In genomic region chr12:112830141-112830540, GRCm38 (mm10) we compare ENCODE assay signal across 9 mouse cellular contexts. TPM values are rescaled to one million over a fixed set of nuclear protein-coding genes. Genes with fewer than 3 reads are reported as not detected.
DNase-seq lines count a peak whose midpoint lies in the region; ATAC-seq and TF ChIP-seq lines count a peak whose summit lies in the region.
"Had no signal": no experiment of that assay in that cellular context is flagged by ENCODE, and none has a peak within 500 bp of the region (broad histone marks: within the 10 kb centered on the region; RNA-seq: fewer than 3 reads in every experiment).

No protein-coding gene starts in this region.

- ATAC-seq in forebrain, embryonic 11.5 days (replicated peaks; ENCODE audit: low FRiP score), result no peak
- no peak for ATAC-seq in liver, embryonic 12.5 days
- ATAC-seq in activated CD4-positive, CD25-positive, alpha-beta regulatory T cell, adult 4 months, result no peak

- peak overlapping the region; percentile 83 for H3K9ac ChIP-seq in forebrain, embryonic 11.5 days (ENCODE audit: low read length)
- H3K9ac ChIP-seq in liver, embryonic 12.5 days, result peak overlapping the region; percentile 75

- no peaks in the 10 kb centered on the region for H3K9me3 ChIP-seq in heart, embryonic 10.5 days
- H3K9me3 ChIP-seq in forebrain, embryonic 11.5 days (ENCODE audit: control insufficient read depth, low read length), result no peaks in the 10 kb centered on the region
- no peaks in the 10 kb centered on the region for H3K9me3 ChIP-seq in liver, embryonic 12.5 days (replicated peaks)

- peak overlapping the region; percentile 75 for H3K4me2 ChIP-seq in forebrain, embryonic 11.5 days (ENCODE audit: low read depth, low read length, severe bottlenecking)
- H3K4me2 ChIP-seq in liver, embryonic 12.5 days, result peak overlapping the region; percentile 79

- H3K4me3 ChIP-seq in heart, embryonic 10.5 days, result peak overlapping the region; percentile 94
- H3K4me3 ChIP-seq in C2C12 (ENCODE audit: insufficient read depth, poor library complexity, severe bottlenecking), result peak overlapping the region; percentile 97
- peak overlapping the region; percentile 68 for H3K4me3 ChIP-seq in forebrain, embryonic 11.5 days (ENCODE audit: low read depth, low read length)
- H3K4me3 ChIP-seq in liver, embryonic 12.5 days, result peak overlapping the region; percentile 93

- H3K4me1 ChIP-seq in heart, embryonic 10.5 days, result peaks cover 37% of the 10 kb centered on the region
- peaks cover 19% of the 10 kb centered on the region for H3K4me1 ChIP-seq in forebrain, embryonic 11.5 days (replicated peaks; ENCODE audit: control insufficient read depth, insufficient read depth, low read length)
- peaks cover 55% of the 10 kb centered on the region for H3K4me1 ChIP-seq in liver, embryonic 12.5 days

- DNase-seq in heart, embryonic 10.5 days (ENCODE audit: low spot score), result no peak
- no peak for DNase-seq in heart, adult 18-20 months
- DNase-seq in forebrain, embryonic 11.5 days (ENCODE audit: low spot score), result no peak
- no peak for DNase-seq in adrenal gland, adult 8-10 months
- DNase-seq in gastrocnemius, adult 8-10 months (ENCODE audit: low spot score in 2 of 2), result no peak

- peak overlapping the region; percentile 91 for H3ac ChIP-seq in C2C12 (ENCODE audit: control insufficient read depth, insufficient read length, low read depth)

- WGBS in heart, embryonic 10.5 days, result 17% methylated on average over 2 of the region's 2 CpGs
- WGBS in forebrain, embryonic 11.5 days, result 44% methylated on average over 2 of the region's 2 CpGs
- WGBS in liver, embryonic 12.5 days (ENCODE audit: insufficient replicate concordance), result 20% methylated on average over 2 of the region's 2 CpGs

- peaks cover 43% of the 10 kb centered on the region for H3K36me3 ChIP-seq in heart, embryonic 10.5 days
- H3K36me3 ChIP-seq in C2C12 (ENCODE audit: control insufficient read depth, insufficient read depth), result peaks cover 44% of the 10 kb centered on the region
- peaks cover 4% of the 10 kb centered on the region; the same call in 1 of the 2 replicates for H3K36me3 ChIP-seq in forebrain, embryonic 11.5 days (ENCODE audit: control insufficient read depth, insufficient read depth, low read length)
- H3K36me3 ChIP-seq in liver, embryonic 12.5 days, result peaks cover 46% of the 10 kb centered on the region

- H3K79me2 ChIP-seq in C2C12 (ENCODE audit: control insufficient read depth, insufficient read depth), result peaks cover 73% of the 10 kb centered on the region

- H3K27ac ChIP-seq in heart, embryonic 10.5 days, result peak overlapping the region; percentile 98
- H3K27ac ChIP-seq in forebrain, embryonic 11.5 days (ENCODE audit: low read depth, low read length), result no peak overlapping the region
- H3K27ac ChIP-seq in liver, embryonic 12.5 days, result peak overlapping the region; percentile 79

- no peaks in the 10 kb centered on the region for H3K27me3 ChIP-seq in heart, embryonic 10.5 days (ENCODE audit: insufficient read depth, poor library complexity, severe bottlenecking)
- H3K27me3 ChIP-seq in C2C12 (ENCODE audit: control insufficient read depth, insufficient read depth, insufficient read length), result no peaks in the 10 kb centered on the region
- H3K27me3 ChIP-seq in forebrain, embryonic 11.5 days (ENCODE audit: control insufficient read depth, insufficient read depth, low read length), result no peaks in the 10 kb centered on the region
- H3K27me3 ChIP-seq in liver, embryonic 12.5 days (replicated peaks), result no peaks in the 10 kb centered on the region

- no peak for TF ChIP-seq CTCF in C2C12 (IDR thresholded peaks at IDR 0.05; ENCODE audit: control insufficient read depth, insufficient read depth, insufficient read length)

- H3K79me3 ChIP-seq in C2C12 (ENCODE audit: low read depth), result peaks cover 57% of the 10 kb centered on the region

TF ChIP-seq in C2C12, 6 proteins besides CTCF, POLR2A, EP300 and RAD21:
- TF ChIP-seq MYOD1 (IDR thresholded peaks at IDR 0.05; ENCODE audit: control insufficient read depth, insufficient read length, low read depth) (no peak), USF1 (IDR thresholded peaks at IDR 0.05; ENCODE audit: low read depth) (no peak), MAX (IDR thresholded peaks at IDR 0.05) (no peak), CEBPB (IDR thresholded peaks at IDR 0.05; ENCODE audit: low read depth) (no peak), MYOG (IDR thresholded peaks at IDR 0.05; ENCODE audit: control insufficient read depth, extremely low read depth, insufficient read length) (no peak), FOSL1 (IDR thresholded peaks at IDR 0.05; ENCODE audit: insufficient read depth, low read length, poor library complexity, severe bottlenecking) (no peak)
TF ChIP-seq in C2C12: peak in this region for 0.

RNA-seq across cellular contexts. Expression of gene Cdca4, which starts 0.9 kb away (rescaled TPM):
- 66.5 and 98.2 TPM in 2 replicates for polyA plus RNA-seq in heart, embryonic 10.5 days (2016; fragmentation: Nextera tagmentation; extraction: Ambion mirVana)
- 1 to 10 TPM; 5.1 to 5.6 TPM for total RNA-seq in heart, adult 18-20 months (2021)
- 61.9 TPM for polyA plus RNA-seq in C2C12 (2012; fragmentation: generic; extraction: Trizol)
- polyA plus RNA-seq in forebrain, embryonic 11.5 days (2014; fragmentation: Nextera tagmentation; extraction: Ambion mirVana), result 170 and 180 TPM in 2 replicates
- polyA plus RNA-seq in liver, embryonic 12.5 days (2016; fragmentation: Nextera tagmentation; extraction: Ambion mirVana), result 82.0 and 86.0 TPM in 2 replicates
- total RNA-seq in adrenal gland, adult 8-10 months (2022), result 10 to 100 TPM; 11.7 to 14.7 (median 13.6) TPM
- total RNA-seq in gastrocnemius, adult 8-10 months (2022), result 1 to 10 TPM; 1.9 to 2.8 (median 2.5) TPM
- 10 to 100 TPM; 63.6 to 87.5 TPM for polyA plus RNA-seq in activated CD4-positive, CD25-positive, alpha-beta regulatory T cell, adult 4 months (2017; shearing (Covaris generic))

RNA-seq across cellular contexts. Expression of gene Clba1, which starts 21.4 kb away (rescaled TPM):
- 13.0 and 14.9 TPM in 2 replicates for polyA plus RNA-seq in heart, embryonic 10.5 days (2016; fragmentation: Nextera tagmentation; extraction: Ambion mirVana)
- 1 to 10 TPM; 2.0 to 2.2 TPM for total RNA-seq in heart, adult 18-20 months (2021)
- polyA plus RNA-seq in C2C12 (2012; fragmentation: generic; extraction: Trizol), result 25.2 TPM
- 12.5 and 15.3 TPM in 2 replicates for polyA plus RNA-seq in forebrain, embryonic 11.5 days (2014; fragmentation: Nextera tagmentation; extraction: Ambion mirVana)
- 1.1 and 1.2 TPM in 2 replicates for polyA plus RNA-seq in liver, embryonic 12.5 days (2016; fragmentation: Nextera tagmentation; extraction: Ambion mirVana)
- total RNA-seq in adrenal gland, adult 8-10 months (2022), result 10 to 100 TPM; 10.6 to 16.1 (median 14.0) TPM
- total RNA-seq in gastrocnemius, adult 8-10 months (2022), result under 1 TPM; 0.17 to 0.61 (median 0.45) TPM
- under 1 TPM in 1 of 2 experiments, not detected in 1; 0.24 TPM for polyA plus RNA-seq in activated CD4-positive, CD25-positive, alpha-beta regulatory T cell, adult 4 months (2017; shearing (Covaris generic))
- total RNA-seq: monocyte, adult 5-6 weeks had no signal

RNA-seq across cellular contexts. Expression of gene Ahnak2, which starts 27.7 kb away (rescaled TPM):
- 0.53 and 0.71 TPM in 2 replicates for polyA plus RNA-seq in heart, embryonic 10.5 days (2016; fragmentation: Nextera tagmentation; extraction: Ambion mirVana)
- 10 to 100 TPM; 15.3 to 16.6 TPM for total RNA-seq in heart, adult 18-20 months (2021)
- 15.8 TPM for polyA plus RNA-seq in C2C12 (2012; fragmentation: generic; extraction: Trizol)
- 0.08 and 0.16 TPM in 2 replicates for polyA plus RNA-seq in forebrain, embryonic 11.5 days (2014; fragmentation: Nextera tagmentation; extraction: Ambion mirVana)
- polyA plus RNA-seq in liver, embryonic 12.5 days (2016; fragmentation: Nextera tagmentation; extraction: Ambion mirVana), result 0.13 and 0.23 TPM in 2 replicates
- total RNA-seq in adrenal gland, adult 8-10 months (2022), result 10 to 100 TPM in 3 of 4 experiments, 1 to 10 TPM in 1; 7.6 to 17.7 (median 14.5) TPM
- 1 to 10 TPM; 6.9 to 8.7 (median 7.6) TPM for total RNA-seq in gastrocnemius, adult 8-10 months (2022)
- polyA plus RNA-seq in activated CD4-positive, CD25-positive, alpha-beta regulatory T cell, adult 4 months (2017; shearing (Covaris generic)), result not detected

RNA-seq across cellular contexts. Expression of gene Gpr132, which starts 37.9 kb away (rescaled TPM):
- 0.11 TPM in 1 of 2 replicates, not detected in the other for polyA plus RNA-seq in heart, embryonic 10.5 days (2016; fragmentation: Nextera tagmentation; extraction: Ambion mirVana)
- 1 to 10 TPM in 1 of 2 experiments, under 1 TPM in 1; 0.37 to 1.3 TPM for total RNA-seq in heart, adult 18-20 months (2021)
- polyA plus RNA-seq in C2C12 (2012; fragmentation: generic; extraction: Trizol), result 0.06 TPM
- polyA plus RNA-seq in forebrain, embryonic 11.5 days (2014; fragmentation: Nextera tagmentation; extraction: Ambion mirVana), result not detected in 2 replicates
- 0.32 and 0.61 TPM in 2 replicates for polyA plus RNA-seq in liver, embryonic 12.5 days (2016; fragmentation: Nextera tagmentation; extraction: Ambion mirVana)
- under 1 TPM; 0.42 to 0.80 (median 0.56) TPM for total RNA-seq in adrenal gland, adult 8-10 months (2022)
- total RNA-seq in gastrocnemius, adult 8-10 months (2022), result not detected
- polyA plus RNA-seq in activated CD4-positive, CD25-positive, alpha-beta regulatory T cell, adult 4 months (2017; shearing (Covaris generic)), result 10 to 100 TPM; 65.9 to 77.3 TPM
